Mouse (Mus musculus) right cerebral cortex, adult 2 months (tissue): Measurements from ENCODE around the gene Map6.
A peak's percentile ranks its signal among the peaks of the same experiment; 100 is the strongest.

Experiments
- DNase-seq, 2 experiments: peaks; one replicate each; pipeline ENCODE4 v3.0.0; 2021 to 2022; ENCODE audit warnings: low spot score in 2 of 2

Gene Map6

GRCm38 (mm10) chr7:99267251-99267896 is at the start of gene Map6:
Gene Map6 (plus strand): TSS chr7:99267447.
- DNase-seq: peak; percentile 77 to 79

GRCm38 (mm10) chr7:99224225-99224624 is 43.0 kb upstream of the Map6 start:
- no peak for DNase-seq

GRCm38 (mm10) chr7:99224648-99225190 is 42.5 kb upstream of the Map6 start:
- no peak for DNase-seq

- no peak for DNase-seq
Observed at GRCm38 (mm10) chr7:99225421-99225820, 41.8 kb upstream of the Map6 start.

- no peak for DNase-seq
Observed at GRCm38 (mm10) chr7:99226662-99227061, 40.6 kb upstream of the Map6 start.

- DNase-seq: no peak
Observed at GRCm38 (mm10) chr7:99227267-99227666, 40.0 kb upstream of the Map6 start.

- DNase-seq: no peak
Observed at GRCm38 (mm10) chr7:99228825-99229224, 38.4 kb upstream of the Map6 start.

GRCm38 (mm10) chr7:99229411-99229810 is 37.8 kb upstream of the Map6 start:
- DNase-seq: peak in 1 of 2 experiments; percentile 25

- no peak for DNase-seq
Observed at GRCm38 (mm10) chr7:99230061-99230747, 37.0 kb upstream of the Map6 start.

GRCm38 (mm10) chr7:99232571-99232970 is 34.7 kb upstream of the Map6 start:
- DNase-seq: no peak

GRCm38 (mm10) chr7:99234916-99235315 is 32.3 kb upstream of the Map6 start:
- no peak for DNase-seq

GRCm38 (mm10) chr7:99235657-99236056 is 31.6 kb upstream of the Map6 start:
- no peak for DNase-seq

GRCm38 (mm10) chr7:99236888-99237660 is 30.2 kb upstream of the Map6 start:
- DNase-seq: no peak

- no peak for DNase-seq
Observed at GRCm38 (mm10) chr7:99238417-99238816, 28.8 kb upstream of the Map6 start, which contains the start of gene Mogat2. Gene Mogat2 (minus strand): TSS chr7:99238619.

- DNase-seq: no peak
Observed at GRCm38 (mm10) chr7:99242097-99242496, 25.1 kb upstream of the Map6 start.

- no peak for DNase-seq
Observed at GRCm38 (mm10) chr7:99248157-99248742, 19.0 kb upstream of the Map6 start.

GRCm38 (mm10) chr7:99248906-99249581 is 18.2 kb upstream of the Map6 start:
- DNase-seq: peak in 1 of 2 experiments; percentile 14

GRCm38 (mm10) chr7:99249582-99249911 is 17.7 kb upstream of the Map6 start:
- DNase-seq: peak; percentile 35 to 48

GRCm38 (mm10) chr7:99250386-99250785 is 16.9 kb upstream of the Map6 start:
- DNase-seq: no peak

- peak; percentile 73 to 78 for DNase-seq
Observed at GRCm38 (mm10) chr7:99255006-99255405, 12.2 kb upstream of the Map6 start.

- no peak for DNase-seq
Observed at GRCm38 (mm10) chr7:99261900-99262299, 5.3 kb upstream of the Map6 start.
